Mouse (Mus musculus) liver, postnatal 0 days (tissue): Measurements from ENCODE around the gene Gm15217. TPM values are rescaled to one million over a fixed set of nuclear protein-coding genes. Genes with fewer than 3 reads are reported as not detected.
A peak's percentile ranks its signal among the peaks of the same experiment; 100 is the strongest.

Experiments used
- ATAC-seq: fragments of 200-750 bp; cut with Nextera tagmentation; 2 replicates; pipeline ENCODE4 v1.8.0; 2017; ENCODE audit warnings: mild to moderate bottlenecking, moderate library complexity
- DNase-seq: peaks from one replicate; pipeline ENCODE4 v3.0.0-alpha.2; 2016
- H3K27ac ChIP-seq: fragments of 300-500 bp; sonication (generic); 2 replicates; pipeline ENCODE4 v1.5.1; 2014; ENCODE audit warnings: antibody characterized with exemption, moderate library complexity, mild to moderate bottlenecking, low read depth
- H3K27me3 ChIP-seq: fragments of 300-500 bp; sonication (generic); 2 replicates; pipeline ENCODE4 v1.6.1; 2014; ENCODE audit warnings: low read length, control low read depth, mixed read lengths; ENCODE audit not compliant: insufficient read depth
- H3K36me3 ChIP-seq: fragments of 300-500 bp; sonication (generic); replicated peaks from 2 replicates; pipeline ENCODE4 v1.6.1; 2014; ENCODE audit warnings: mild to moderate bottlenecking, control low read depth, low read length, moderate library complexity, mixed read lengths; ENCODE audit not compliant: insufficient read depth
- H3K4me1 ChIP-seq: fragments of 300-500 bp; sonication (generic); 2 replicates; pipeline ENCODE4 v1.6.1; 2014; ENCODE audit warnings: antibody characterized with exemption, mild to moderate bottlenecking, control low read depth; ENCODE audit not compliant: insufficient read depth
- H3K4me2 ChIP-seq: fragments of 300-500 bp; sonication (generic); 2 replicates; pipeline ENCODE4 v1.6.1; 2014; ENCODE audit warnings: low read depth, mild to moderate bottlenecking, low read length, moderate library complexity, mixed read lengths
- H3K4me3 ChIP-seq: fragments of 300-500 bp; sonication (generic); 2 replicates; pipeline ENCODE4 v1.5.1; 2014; ENCODE audit warnings: low read depth, low read length
- H3K9ac ChIP-seq: fragments of 300-500 bp; sonication (generic); replicated peaks from 2 replicates; pipeline ENCODE4 v1.6.1; 2014; ENCODE audit warnings: mild to moderate bottlenecking, moderate library complexity
- H3K9me3 ChIP-seq: fragments of 300-500 bp; sonication (generic); 2 replicates; pipeline ENCODE4 v1.6.1; 2016; ENCODE audit warnings: mild to moderate bottlenecking, control low read depth, low read length, mixed read lengths
- CTCF ChIP-seq: sonication (generic); IDR thresholded peaks from 2 replicates; pipeline ENCODE4 v1.5.1; 2016; ENCODE audit warnings: antibody characterized with exemption, low read depth
- EP300 ChIP-seq: IDR thresholded peaks from 2 replicates; pipeline ENCODE4 v1.6.1; 2016; ENCODE audit warnings: antibody characterized with exemption, low read depth, mild to moderate bottlenecking
- WGBS: fragments of 180-500 bp; shearing (Covaris S2); extraction: QIAGEN DNeasy Blood & Tissue Kit; methylation state at CpG from one replicate; pipeline ENCODE4 v1.1.7; 2014; ENCODE audit not compliant: insufficient replicate concordance; 5-methylcytosine and 5-hydroxymethylcytosine counted together
- polyA plus RNA-seq: library from polyadenylated mRNA; unstranded; fragments of >200 nt; fragmentation: Nextera tagmentation; extraction: Ambion mirVana; gene quantifications from 2 replicates; pipeline ENCODE4 v1.2.1, GENCODE M21; 2015

Gm15217 gene
- polyA plus RNA-seq, 1 experiment from 2014 or later = not detected

DNA sequence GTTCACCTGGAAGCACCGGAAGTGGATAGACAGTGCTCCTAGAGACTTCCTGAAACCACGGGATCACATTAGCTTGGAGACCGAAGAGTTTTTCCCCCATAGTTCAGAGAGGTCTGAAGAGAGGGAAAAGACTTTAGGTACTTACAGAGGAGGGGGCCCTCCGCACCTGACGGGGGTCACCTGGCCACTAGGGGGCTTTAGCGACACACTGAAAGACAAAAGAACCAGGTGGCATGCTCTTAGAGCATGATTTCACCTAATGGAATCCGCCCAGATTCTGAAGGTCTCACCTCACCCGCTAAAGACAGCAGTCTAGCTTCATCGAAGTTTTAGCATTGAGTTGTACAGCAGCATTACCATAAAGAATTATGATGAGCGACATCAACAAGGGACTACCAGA, 16.0 kb upstream of the Gm15217 start:
- ATAC-seq = no peak
- TF ChIP-seq CTCF (peak; percentile 37; the same call in 1 of the 2 replicates), EP300 (no peak)
- no peak for DNase-seq

GRCm38 (mm10) chr14:46372452-46372851, 6.8 kb upstream of the Gm15217 start:
- TF ChIP-seq EP300 (no peak), CTCF (no peak)

More for the DNA sequence above, 16.0 kb upstream of the Gm15217 start:
- H3K4me2 ChIP-seq = no peak overlapping the region
- H3K27me3 ChIP-seq = no peaks in the 10 kb centered on the region
- no peak overlapping the region for H3K27ac ChIP-seq
- no peaks in the 10 kb centered on the region for H3K9me3 ChIP-seq
- no peaks in the 10 kb centered on the region for H3K36me3 ChIP-seq
- no peak overlapping the region for H3K9ac ChIP-seq
- no peak overlapping the region for H3K4me3 ChIP-seq
- H3K4me1 ChIP-seq = no peaks in the 10 kb centered on the region
- 31% methylated on average over 10 of the region's 10 CpGs for WGBS

DNA sequence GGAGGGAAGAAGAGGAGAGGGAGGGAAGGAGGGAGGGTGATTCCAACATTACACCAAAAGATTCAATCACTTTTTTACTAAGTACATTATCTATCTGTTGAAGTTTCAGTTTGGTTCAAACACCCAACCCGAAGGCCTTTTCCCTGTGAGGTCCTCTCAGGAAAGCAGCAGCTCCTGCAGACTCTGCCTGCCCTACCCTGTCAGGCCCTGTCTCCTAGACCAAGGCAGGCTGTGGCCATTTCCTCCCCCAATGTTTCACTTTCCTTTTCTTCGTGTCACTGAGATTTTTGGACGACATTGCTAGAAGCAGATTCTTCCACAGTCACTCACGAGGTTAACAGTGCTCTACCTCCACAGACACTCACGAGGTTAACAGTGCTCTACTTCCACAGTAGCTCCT, 3.4 kb upstream of the Gm15217 start:
- Histone ChIP-seq H3K4me2 (no peak overlapping the region), H3K27me3 (no peaks in the 10 kb centered on the region), H3K4me1 (no peaks in the 10 kb centered on the region; the same call in 1 of the 2 replicates), H3K9me3 (no peaks in the 10 kb centered on the region), H3K27ac (no peak overlapping the region), H3K9ac (no peak overlapping the region), H3K4me3 (no peak overlapping the region), H3K36me3 (no peaks in the 10 kb centered on the region)
- ATAC-seq (no peak), DNase-seq (no peak)
- TF ChIP-seq CTCF (no peak), EP300 (no peak)
- WGBS = 46% methylated on average over 5 of the region's 5 CpGs

More at GRCm38 (mm10) chr14:46372452-46372851, 6.8 kb upstream of the Gm15217 start:
- ATAC-seq (no peak), DNase-seq (no peak)
- H3K4me3 ChIP-seq = no peak overlapping the region
- H3K9ac ChIP-seq = no peak overlapping the region
- H3K27ac ChIP-seq = no peak overlapping the region
- no peaks in the 10 kb centered on the region for H3K27me3 ChIP-seq
- WGBS = 60% methylated on average over 9 of the region's 9 CpGs
- H3K4me2 ChIP-seq = no peak overlapping the region
- no peaks in the 10 kb centered on the region for H3K9me3 ChIP-seq
- H3K36me3 ChIP-seq = no peaks in the 10 kb centered on the region
- H3K4me1 ChIP-seq = no peaks in the 10 kb centered on the region

GRCm38 (mm10) chr14:46380286-46380721, 1.1 kb downstream of the Gm15217 start:
- DNase-seq (peak; percentile 37), ATAC-seq (no peak)
- peak overlapping the region; percentile 49 for H3K4me2 ChIP-seq
- no peak overlapping the region; the same call in 1 of the 2 replicates for H3K4me3 ChIP-seq
- H3K9me3 ChIP-seq = no peaks in the 10 kb centered on the region
- 15% methylated on average over 29 of the region's 31 CpGs for WGBS
- no peak overlapping the region for H3K27ac ChIP-seq
- TF ChIP-seq EP300 (no peak), CTCF (peak; percentile 34)
- no peaks in the 10 kb centered on the region for H3K36me3 ChIP-seq
- H3K9ac ChIP-seq = no peak overlapping the region
- H3K27me3 ChIP-seq = peaks cover under 1% of the 10 kb centered on the region; the same call in 1 of the 2 replicates
- no peaks in the 10 kb centered on the region; the same call in 1 of the 2 replicates for H3K4me1 ChIP-seq

DNA sequence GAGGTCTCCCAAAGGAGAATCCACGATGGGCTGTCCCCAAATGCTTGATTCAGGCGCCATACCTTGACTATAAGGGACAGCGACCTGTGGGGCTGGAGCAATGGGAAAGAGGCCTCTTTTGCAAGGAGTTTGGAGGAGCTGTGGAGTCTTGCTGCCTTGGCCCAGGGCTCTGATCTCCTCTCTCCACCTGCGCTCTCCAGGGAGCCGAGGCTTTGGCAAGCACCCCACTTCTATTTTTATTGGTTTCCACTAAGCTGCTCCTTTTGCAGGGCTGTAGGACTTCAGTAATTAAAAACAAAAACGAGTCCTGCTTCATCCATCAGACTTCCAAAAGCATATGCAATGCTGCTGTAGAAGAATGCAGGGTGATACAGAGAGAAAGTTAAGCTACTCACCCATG, 2.2 kb downstream of the Gm15217 start:
- no peak for DNase-seq
- no peak overlapping the region for H3K9ac ChIP-seq
- H3K9me3 ChIP-seq = no peaks in the 10 kb centered on the region
- H3K4me3 ChIP-seq = no peak overlapping the region
- no peaks in the 10 kb centered on the region; the same call in 1 of the 2 replicates for H3K4me1 ChIP-seq
- WGBS = 58% methylated on average over 6 of the region's 6 CpGs
- TF ChIP-seq EP300 (no peak), CTCF (no peak)
- H3K27ac ChIP-seq = no peak overlapping the region
- ATAC-seq = no peak
- no peak overlapping the region for H3K4me2 ChIP-seq
- no peaks in the 10 kb centered on the region for H3K36me3 ChIP-seq
- peaks cover 11% of the 10 kb centered on the region for H3K27me3 ChIP-seq

DNA sequence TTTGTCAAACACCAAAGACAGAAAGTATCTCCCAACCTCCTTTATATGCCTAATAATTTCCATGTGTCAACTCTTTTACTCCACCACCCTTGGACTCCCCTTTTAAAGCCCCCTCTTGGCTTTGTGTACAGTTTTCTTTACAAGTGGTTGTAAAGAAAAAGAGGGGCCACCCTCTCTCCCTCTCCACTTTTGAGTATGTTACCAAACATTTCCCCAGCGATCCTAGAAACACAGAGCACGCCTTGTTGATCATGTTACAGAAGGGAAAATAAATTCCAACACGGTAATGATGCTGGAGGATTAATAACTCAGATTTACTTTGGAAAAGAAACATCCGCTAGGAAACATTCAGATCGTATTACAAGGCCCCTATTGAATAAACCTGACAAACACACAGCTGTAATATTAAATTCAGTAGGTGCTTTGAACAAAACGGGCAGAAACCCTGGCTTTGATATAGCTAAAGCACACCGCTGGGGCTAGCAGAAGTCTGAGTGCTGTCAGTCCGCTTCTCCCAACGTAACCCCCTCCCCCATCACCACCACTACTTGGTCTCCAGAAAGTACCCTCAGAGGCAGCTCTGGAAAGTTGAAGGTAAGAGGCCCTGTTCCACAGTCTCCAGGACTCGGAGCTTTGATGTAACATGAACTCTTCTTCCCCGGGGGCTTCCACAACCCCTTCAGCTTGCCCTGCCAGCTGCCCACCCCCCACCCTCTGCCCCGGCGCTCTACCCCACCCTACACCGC, 5.9 kb downstream of the Gm15217 start:
- WGBS = 30% methylated on average over 14 of the region's 14 CpGs
- H3K9ac ChIP-seq = peak overlapping the region; percentile 22; the same call in 1 of the 2 replicates

More for the DNA sequence above, 5.9 kb downstream of the Gm15217 start:
- H3K27ac ChIP-seq = no peak overlapping the region
- TF ChIP-seq EP300 (no peak), CTCF (no peak)
- H3K9me3 ChIP-seq = no peaks in the 10 kb centered on the region
- peaks cover 2% of the 10 kb centered on the region; the same call in 1 of the 2 replicates for H3K4me1 ChIP-seq
- H3K4me3 ChIP-seq = peak overlapping the region; percentile 53
- ATAC-seq (no peak), DNase-seq (no peak)
- H3K36me3 ChIP-seq = no peaks in the 10 kb centered on the region
- H3K4me2 ChIP-seq = peak overlapping the region; percentile 80
- peaks cover 46% of the 10 kb centered on the region for H3K27me3 ChIP-seq
